Mouse (Mus musculus) spleen, adult 2 months (tissue): ENCODE data around the gene Ube2k. TPM values are rescaled to one million over a fixed set of nuclear protein-coding genes. Genes with fewer than 3 reads are reported as not detected.

Source experiments
- DNase-seq, 2 experiments: peaks; one replicate each; pipeline versions ENCODE4 v3.0.0 to v3.0.0-alpha.2; 2012 to 2021; ENCODE audit warnings: low spot score in 2 of 2, low read depth in 1 of 2
- H3K27ac ChIP-seq: fragments of 200-500 bp; 2 replicates; pipeline ENCODE4 v1.5.1; 2012; ENCODE audit warnings: low read length, inconsistent platforms; ENCODE audit not compliant: insufficient read depth
- H3K27me3 ChIP-seq: fragments of 200-500 bp; 2 replicates; pipeline ENCODE4 v1.6.1; 2012; ENCODE audit warnings: mild to moderate bottlenecking, moderate library complexity, low read length, inconsistent platforms; ENCODE audit not compliant: control insufficient read depth, insufficient read depth
- H3K36me3 ChIP-seq: fragments of 200-500 bp; 2 replicates; pipeline ENCODE4 v1.6.1; 2012; ENCODE audit warnings: mild to moderate bottlenecking, low read length, inconsistent platforms; ENCODE audit not compliant: control insufficient read depth, insufficient read depth
- H3K4me1 ChIP-seq: fragments of 200-500 bp; 2 replicates; pipeline ENCODE4 v1.6.1; 2011; ENCODE audit warnings: inconsistent platforms; ENCODE audit not compliant: control insufficient read depth, insufficient read depth, insufficient read length
- H3K4me3 ChIP-seq: fragments of 200-500 bp; 2 replicates; pipeline ENCODE4 v1.5.1; 2011; ENCODE audit warnings: mild to moderate bottlenecking, inconsistent platforms; ENCODE audit not compliant: insufficient read depth, insufficient read length; ENCODE audit errors: extremely low read depth
- CTCF ChIP-seq: fragments of 200-500 bp; IDR thresholded peaks from 2 replicates; pipeline ENCODE4 v1.5.1; 2011; ENCODE audit warnings: mild to moderate bottlenecking, inconsistent platforms; ENCODE audit not compliant: insufficient read depth, insufficient read length, insufficient replicate concordance; ENCODE audit errors: extremely low read depth
- POLR2A ChIP-seq: fragments of 200-500 bp; IDR thresholded peaks from 2 replicates; pipeline ENCODE4 v1.6.1; 2011; ENCODE audit warnings: low read depth, low read length, inconsistent platforms
- WGBS: fragments of 180-500 bp; shearing (Covaris S2); methylation state at CpG from one replicate; pipeline ENCODE4 v1.1.7; 2018; 5-methylcytosine and 5-hydroxymethylcytosine counted together
- polyA plus RNA-seq: library from polyadenylated mRNA; depleted of rRNA; stranded (reverse); fragments of >200 nt; gene quantifications from 2 replicates; pipeline ENCODE4 v1.2.3, GENCODE M21; 2012

Gene Ube2k
- polyA plus RNA-seq, 1 experiment, result 11.7 TPM

DNA sequence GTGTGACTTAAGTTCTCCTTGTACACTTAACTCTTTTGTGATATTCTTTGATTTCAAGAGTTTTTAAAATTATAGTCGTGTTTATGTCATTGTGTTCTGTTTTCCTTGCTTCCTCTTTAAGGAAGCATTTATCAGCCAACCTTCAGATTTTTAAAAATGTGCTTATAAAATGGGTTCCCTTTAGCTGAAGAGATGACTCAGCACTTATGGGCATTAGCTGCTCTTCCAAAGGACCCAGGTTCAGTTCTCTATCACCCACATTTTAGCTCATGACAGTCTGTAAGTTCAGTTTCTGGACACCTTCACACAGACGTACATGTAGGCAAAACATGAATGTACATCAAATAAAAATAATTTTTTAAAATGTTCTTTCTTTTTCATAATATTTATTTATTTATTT lies 55.4 kb downstream of the Ube2k start:
- H3K4me1 ChIP-seq, result no peaks in the 10 kb centered on the region
- TF ChIP-seq POLR2A (no peak), CTCF (no peak)
- no peak overlapping the region for H3K4me3 ChIP-seq
- H3K36me3 ChIP-seq, result peaks cover 12% of the 10 kb centered on the region
- 66% methylated on average over 2 of the region's 2 CpGs for WGBS
- H3K27ac ChIP-seq, result no peak overlapping the region
- no peak for DNase-seq
- H3K27me3 ChIP-seq, result no peaks in the 10 kb centered on the region

DNA sequence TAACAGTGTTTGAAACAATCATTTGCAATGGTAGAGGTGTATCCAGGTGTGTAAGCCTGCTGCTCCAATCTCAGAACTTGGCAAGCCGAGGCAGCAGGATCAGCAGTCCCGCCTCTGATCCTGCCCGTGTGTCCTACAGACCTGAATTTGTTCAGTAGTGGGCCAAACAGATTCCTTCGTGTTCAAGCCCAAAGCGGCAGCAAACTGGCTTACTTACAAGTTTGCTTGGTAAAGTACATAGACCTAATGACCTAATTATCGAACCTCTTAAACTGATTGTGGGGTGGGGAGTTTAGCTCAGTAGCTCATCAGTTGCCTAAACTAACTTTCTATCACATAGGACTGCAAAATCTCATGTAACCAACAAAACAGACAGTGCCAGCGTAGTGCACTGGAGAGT lies 62.6 kb downstream of the Ube2k start:
- TF ChIP-seq CTCF (no peak), POLR2A (no peak)
- Histone ChIP-seq H3K27ac (no peak overlapping the region), H3K4me3 (no peak overlapping the region), H3K4me1 (no peaks in the 10 kb centered on the region), H3K27me3 (no peaks in the 10 kb centered on the region), H3K36me3 (peaks cover 9% of the 10 kb centered on the region)
- no peak for DNase-seq
- WGBS, result 91% methylated on average over 7 of the region's 7 CpGs

DNA sequence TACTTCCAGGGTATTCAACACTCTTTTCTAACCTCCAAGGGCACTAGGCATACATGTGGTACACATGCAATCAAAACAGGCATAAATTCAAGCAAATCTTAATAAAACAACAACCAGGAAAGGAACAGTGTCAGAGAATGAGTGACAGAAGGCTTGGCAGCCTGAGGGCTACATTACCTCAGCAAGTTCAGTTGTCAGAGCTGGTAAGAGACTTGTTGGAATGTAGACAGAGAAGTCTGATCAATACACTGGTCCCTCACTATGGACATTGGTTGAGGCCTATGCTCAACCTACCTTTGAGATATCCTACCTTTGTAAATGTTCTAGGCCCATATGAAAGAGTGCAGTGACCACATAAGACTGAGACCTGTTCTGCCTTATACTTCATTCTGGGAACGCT lies 69.8 kb downstream of the Ube2k start:
- Histone ChIP-seq H3K27ac (no peak overlapping the region), H3K36me3 (peaks cover 11% of the 10 kb centered on the region), H3K27me3 (no peaks in the 10 kb centered on the region), H3K4me1 (no peaks in the 10 kb centered on the region), H3K4me3 (no peak overlapping the region)
- WGBS, result 98% methylated on average over 1 of the region's 1 CpGs
- no peak for DNase-seq
- TF ChIP-seq CTCF, result no peak
- TF ChIP-seq POLR2A, result no peak

DNA sequence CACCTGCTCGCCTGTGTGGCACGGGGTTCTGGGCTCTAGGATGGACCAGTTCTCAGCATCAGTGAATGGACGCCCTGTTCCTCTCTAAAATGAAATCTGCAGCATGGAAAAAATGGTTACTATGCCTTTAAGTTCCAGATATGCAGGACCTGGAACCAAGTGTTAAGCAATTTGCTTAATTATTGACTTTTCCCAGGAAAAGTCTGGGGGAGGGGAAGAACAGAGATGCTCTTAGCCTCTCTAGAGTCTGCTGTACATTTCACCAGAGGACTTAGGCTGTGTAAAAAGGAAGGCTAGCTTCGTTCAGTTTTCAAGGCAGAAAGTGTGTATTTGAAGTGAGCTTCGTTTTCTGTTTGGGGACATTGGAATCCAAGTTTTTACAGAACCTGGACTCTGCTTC lies 72.7 kb downstream of the Ube2k start:
- TF ChIP-seq POLR2A (no peak), CTCF (no peak)

DNA sequence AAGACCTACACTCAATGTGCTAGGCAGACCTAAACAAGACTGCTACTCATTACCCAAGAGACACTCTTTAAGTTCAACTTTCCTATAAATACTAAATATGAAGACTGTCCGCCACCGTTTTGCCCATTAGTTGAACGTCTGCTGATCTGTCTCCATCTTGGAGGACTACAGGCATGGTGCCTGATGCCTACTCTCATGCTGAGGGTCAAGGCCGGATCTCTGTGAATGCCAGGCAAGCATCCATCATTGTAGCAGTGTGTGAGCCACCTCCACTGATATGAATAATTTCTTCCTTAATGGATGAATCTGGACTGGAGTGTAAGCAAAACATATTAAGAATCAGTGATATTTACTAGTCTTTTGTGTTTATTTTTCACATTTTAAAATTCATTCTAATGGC lies 73.5 kb downstream of the Ube2k start:
- TF ChIP-seq POLR2A (no peak), CTCF (no peak)
- H3K27ac ChIP-seq, result no peak overlapping the region
- H3K27me3 ChIP-seq, result no peaks in the 10 kb centered on the region
- no peak overlapping the region for H3K4me3 ChIP-seq
- DNase-seq, result no peak
- no peaks in the 10 kb centered on the region for H3K4me1 ChIP-seq
- 91% methylated on average over 4 of the region's 4 CpGs for WGBS
- H3K36me3 ChIP-seq, result peaks cover 18% of the 10 kb centered on the region

More for the DNA sequence above, 72.7 kb downstream of the Ube2k start:
- no peak for DNase-seq
- Histone ChIP-seq H3K4me3 (no peak overlapping the region), H3K4me1 (no peaks in the 10 kb centered on the region), H3K27me3 (no peaks in the 10 kb centered on the region), H3K36me3 (peaks cover 14% of the 10 kb centered on the region), H3K27ac (no peak overlapping the region)
- WGBS, result 94% methylated on average over 5 of the region's 5 CpGs

DNA sequence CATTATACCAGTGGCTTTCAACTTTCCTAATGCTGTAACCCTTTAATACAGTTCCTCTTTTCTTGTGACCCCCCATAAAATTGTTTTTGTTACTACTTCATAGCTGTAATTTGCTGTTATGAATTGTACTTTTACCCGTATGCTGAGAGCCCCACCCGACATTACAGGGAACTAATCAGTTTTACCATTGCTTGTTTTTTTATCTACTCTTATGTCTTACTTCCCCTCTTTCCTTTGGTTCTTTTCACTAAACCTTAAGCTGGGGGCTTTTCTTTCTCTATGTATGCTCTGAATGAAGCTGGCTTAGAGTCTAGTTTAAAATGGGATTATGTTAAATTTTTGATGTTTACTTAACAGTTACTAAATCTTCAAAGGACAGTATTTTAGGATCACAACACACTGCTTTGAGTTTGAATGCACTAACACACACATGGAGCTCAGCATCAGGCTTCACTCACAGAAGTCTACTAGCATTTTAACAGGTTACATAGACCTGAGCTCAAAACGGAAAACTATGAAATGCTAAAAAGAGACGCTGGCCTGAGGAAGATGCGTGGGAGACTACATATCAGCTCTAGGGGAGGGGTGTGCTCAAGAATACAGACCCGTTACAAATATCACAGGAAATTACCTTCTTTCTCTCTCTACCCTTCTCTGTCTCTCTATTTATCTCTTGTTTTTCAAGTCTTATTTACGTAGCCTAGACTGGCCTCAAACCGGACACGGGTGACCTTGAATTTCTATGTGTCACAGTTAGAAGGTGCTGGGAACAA lies 76.3 kb downstream of the Ube2k start:
- no peak for TF ChIP-seq CTCF
- no peak for TF ChIP-seq POLR2A
- no peaks in the 10 kb centered on the region for H3K4me1 ChIP-seq
- WGBS, result 75% methylated on average over 9 of the region's 9 CpGs
- no peak for DNase-seq
- H3K4me3 ChIP-seq, result no peak overlapping the region
- no peak overlapping the region for H3K27ac ChIP-seq
- peaks cover 31% of the 10 kb centered on the region for H3K36me3 ChIP-seq
- H3K27me3 ChIP-seq, result no peaks in the 10 kb centered on the region

DNA sequence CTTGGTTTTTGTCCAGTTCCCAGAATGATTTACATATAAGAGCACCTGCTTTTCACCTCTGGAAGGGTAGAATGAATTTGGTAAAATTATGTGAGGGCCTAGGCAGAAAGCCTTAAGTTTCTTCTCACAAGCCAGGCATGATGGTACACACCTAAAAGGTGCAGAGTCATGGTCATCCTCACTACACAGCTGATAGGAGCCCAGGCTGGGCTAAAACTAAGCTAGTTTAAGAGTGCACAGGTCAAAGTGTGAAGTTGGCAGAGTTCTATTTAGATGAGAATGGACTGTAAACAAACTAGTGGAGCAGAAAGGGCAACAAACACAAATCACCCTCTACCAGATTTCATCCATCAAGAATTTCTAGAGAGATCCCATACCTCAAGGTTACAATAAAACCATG lies 87.3 kb downstream of the Ube2k start:
- Histone ChIP-seq H3K4me3 (no peak overlapping the region), H3K4me1 (no peaks in the 10 kb centered on the region), H3K27ac (no peak overlapping the region), H3K27me3 (no peaks in the 10 kb centered on the region), H3K36me3 (peaks cover 17% of the 10 kb centered on the region)
- no peak for DNase-seq
- TF ChIP-seq CTCF, result no peak
- TF ChIP-seq POLR2A, result no peak
